Mouse (Mus musculus) fibroblast of lung, adult 2 months (primary cell): ENCODE measurements around the gene Cyp4f39.
"Not testable (repeated sequence)": the region's sequence is repeated elsewhere in the genome, so short reads cannot be mapped to it uniquely, and the experiment has no call there.

Source experiments
- DNase-seq: peaks from one replicate; pipeline ENCODE4 v3.0.0-alpha.2; 2011; ENCODE audit warnings: low read depth

Gene Cyp4f39

GRCm38 (mm10) chr17:32528408-32529337 lies 76.2 kb downstream of the Cyp4f39 start:
- peak; percentile 17 for DNase-seq

- not testable (repeated sequence) for DNase-seq
These were observed 79.8 kb downstream of the Cyp4f39 start for GRCm38 (mm10) chr17:32532356-32532755.

- no peak for DNase-seq
These were observed 81.5 kb downstream of the Cyp4f39 start for GRCm38 (mm10) chr17:32534068-32534467.

GRCm38 (mm10) chr17:32536051-32536866 lies 83.7 kb downstream of the Cyp4f39 start, which contains the start of gene Cyp4f16:
Gene Cyp4f16, plus strand, starts transcription at chr17:32536558.
- peak; percentile 65 for DNase-seq

GRCm38 (mm10) chr17:32536867-32537250 lies 84.3 kb downstream of the Cyp4f39 start:
- peak; percentile 20 for DNase-seq
